Mouse (Mus musculus) cerebellum, adult 2 months (tissue): ENCODE results near the gene Nlrp4f. TPM values are rescaled to one million over a fixed set of nuclear protein-coding genes. Genes with fewer than 3 reads are reported as not detected.

Experiments used
- DNase-seq, 2 experiments: peaks; one replicate each; pipeline ENCODE4 v3.0.0; 2021
- H3K27ac ChIP-seq: fragments of 200-500 bp; 2 replicates; pipeline ENCODE4 v1.5.1; 2012; ENCODE audit warnings: low read length, control low read depth, inconsistent platforms; ENCODE audit not compliant: insufficient read depth
- H3K27me3 ChIP-seq: fragments of 200-500 bp; 2 replicates; pipeline ENCODE4 v1.6.1; 2012; ENCODE audit warnings: inconsistent platforms, mild to moderate bottlenecking, low read length, moderate library complexity; ENCODE audit not compliant: control insufficient read depth, insufficient read depth
- H3K4me1 ChIP-seq: fragments of 200-500 bp; 2 replicates; pipeline ENCODE4 v1.6.1; 2011; ENCODE audit warnings: low read length; ENCODE audit not compliant: control insufficient read depth, insufficient read depth
- H3K4me3 ChIP-seq: fragments of 200-500 bp; replicated peaks from 2 replicates; pipeline ENCODE3; 2011; ENCODE audit warnings: mild to moderate bottlenecking, low read depth, low read length, control low read depth; ENCODE audit not compliant: insufficient read depth
- CTCF ChIP-seq: fragments of 200-500 bp; IDR thresholded peaks from 2 replicates; pipeline ENCODE4 v1.5.1; 2011; ENCODE audit warnings: low read depth, mild to moderate bottlenecking, control low read depth, low read length, moderate library complexity, borderline replicate concordance; ENCODE audit not compliant: insufficient read depth
- POLR2A ChIP-seq: fragments of 200-500 bp; IDR thresholded peaks from 2 replicates; pipeline ENCODE4 v1.6.1; 2011; ENCODE audit warnings: low read length, control low read depth, borderline replicate concordance; ENCODE audit not compliant: insufficient read depth
- WGBS: fragments of 180-500 bp; shearing (Covaris S2); methylation state at CpG from one replicate; pipeline ENCODE4 v1.1.7; 2018; 5-methylcytosine and 5-hydroxymethylcytosine counted together
- polyA plus RNA-seq: library from polyadenylated mRNA; depleted of rRNA; stranded (reverse); fragments of >200 nt; gene quantifications from 2 replicates; pipeline ENCODE4 v1.2.3, GENCODE M21; 2012; rRNA removed

Gene Nlrp4f
- polyA plus RNA-seq = 0.16 and 0.23 TPM in 2 replicates

- 85% methylated on average over 10 of the region's 10 CpGs for WGBS
- no peak for DNase-seq
- Histone ChIP-seq H3K4me3 (no peak within 1 kb of the TSS), H3K4me1 (no peaks in the 10 kb centered on the region), H3K27me3 (no peaks in the 10 kb centered on the region), H3K27ac (no peak within 1 kb of the TSS)
- TF ChIP-seq POLR2A (no peak), CTCF (no peak)
Measured at GRCm38 (mm10) chr13:65205877-65206276, at the start of gene Nlrp4f. Gene Nlrp4f (minus strand): TSS chr13:65205977.

GRCm38 (mm10) chr13:65243273-65243672 is 37.5 kb upstream of the Nlrp4f start:
- Histone ChIP-seq H3K27me3 (no peaks in the 10 kb centered on the region), H3K4me1 (no peaks in the 10 kb centered on the region), H3K27ac (no peak overlapping the region), H3K4me3 (no peak overlapping the region)
- WGBS = 95% methylated on average over 4 of the region's 4 CpGs
- TF ChIP-seq CTCF = no peak
- TF ChIP-seq POLR2A = no peak
- no peak for DNase-seq

GRCm38 (mm10) chr13:65242319-65242787 is 36.6 kb upstream of the Nlrp4f start:
- TF ChIP-seq POLR2A = no peak
- no peak for TF ChIP-seq CTCF
- peak in 1 of 2 experiments; percentile 23 for DNase-seq
- Histone ChIP-seq H3K27ac (no peak overlapping the region), H3K4me1 (no peaks in the 10 kb centered on the region), H3K27me3 (no peaks in the 10 kb centered on the region), H3K4me3 (no peak overlapping the region)
- WGBS = 45% methylated on average over 27 of the region's 27 CpGs

- TF ChIP-seq CTCF = no peak
- TF ChIP-seq POLR2A = no peak
- Histone ChIP-seq H3K4me1 (no peaks in the 10 kb centered on the region), H3K27me3 (no peaks in the 10 kb centered on the region), H3K27ac (0 out of 2 replicates have a peak overlapping the region, but pooled peaks have one; percentile 8), H3K4me3 (peak overlapping the region; percentile 87)
- WGBS = 4% methylated on average over 51 of the region's 51 CpGs
- DNase-seq = peak in 1 of 2 experiments; percentile 54
Measured at GRCm38 (mm10) chr13:65241627-65242318, 36.0 kb upstream of the Nlrp4f start.

- under 1% methylated on average over 45 of the region's 45 CpGs for WGBS
- no peak; the same call in 1 of the 2 replicates for TF ChIP-seq POLR2A
- no peak for TF ChIP-seq CTCF
- Histone ChIP-seq H3K27me3 (no peaks in the 10 kb centered on the region), H3K4me1 (no peaks in the 10 kb centered on the region), H3K27ac (peak overlapping the region; percentile 85), H3K4me3 (peak overlapping the region; percentile 87)
- peak; percentile 94 to 96 for DNase-seq
Measured at GRCm38 (mm10) chr13:65241099-65241626, 35.4 kb upstream of the Nlrp4f start.

GRCm38 (mm10) chr13:65240509-65241098 is 34.8 kb upstream of the Nlrp4f start:
- peak; percentile 97 to 98 for DNase-seq
- Histone ChIP-seq H3K27me3 (no peaks in the 10 kb centered on the region), H3K4me1 (no peaks in the 10 kb centered on the region), H3K4me3 (peak overlapping the region; percentile 87), H3K27ac (peak overlapping the region; percentile 90)
- WGBS = under 1% methylated on average over 28 of the region's 28 CpGs
- TF ChIP-seq POLR2A (peak; percentile 82), CTCF (no peak)

- no peak for DNase-seq
- 74% methylated on average over 9 of the region's 9 CpGs for WGBS
- H3K27me3 ChIP-seq = no peaks in the 10 kb centered on the region
- TF ChIP-seq CTCF (no peak), POLR2A (no peak)
- H3K4me1 ChIP-seq = no peaks in the 10 kb centered on the region
- no peak overlapping the region for H3K4me3 ChIP-seq
- H3K27ac ChIP-seq = no peak overlapping the region
Measured at GRCm38 (mm10) chr13:65237211-65237610, 31.4 kb upstream of the Nlrp4f start.

GRCm38 (mm10) chr13:65226657-65227056 is 20.9 kb upstream of the Nlrp4f start:
- no peak overlapping the region for H3K4me3 ChIP-seq
- no peak for TF ChIP-seq POLR2A
- TF ChIP-seq CTCF = no peak
- no peaks in the 10 kb centered on the region for H3K27me3 ChIP-seq
- H3K4me1 ChIP-seq = no peaks in the 10 kb centered on the region
- 82% methylated on average over 2 of the region's 2 CpGs for WGBS
- H3K27ac ChIP-seq = no peak overlapping the region
- no peak for DNase-seq
